Mouse (Mus musculus): Measurements from ENCODE around the gene Arhgef28.

- no peak for TF ChIP-seq CTCF (IDR thresholded peaks at IDR 0.05; ENCODE audit: borderline replicate concordance, extremely low read depth, insufficient read depth, insufficient read length)
- TF ChIP-seq POLR2A (IDR thresholded peaks at IDR 0.05; ENCODE audit: borderline replicate concordance, extremely low read depth, insufficient read depth, insufficient read length, poor library complexity, severe bottlenecking), result no peak
Observed at GRCm38 (mm10) chr13:98074871-98075270, 131.4 kb downstream of the Arhgef28 start.
